Mouse (Mus musculus) limb, embryonic 15.5 days (tissue): Measurements from ENCODE around the gene Jph2. TPM values are rescaled to one million over a fixed set of nuclear protein-coding genes. Genes with fewer than 3 reads are reported as not detected.

ENCODE experiments used
- polyA plus RNA-seq: library from polyadenylated mRNA; unstranded; fragments of >200 nt; fragmentation: Nextera tagmentation; extraction: Ambion mirVana; gene quantifications from 2 replicates; pipeline ENCODE4 v1.2.1, GENCODE M21; 2015

Jph2 gene
- polyA plus RNA-seq, 1 experiment from 2014 or later: 2.9 TPM

Other genes with a start within 250 kb of the Jph2 start
- 4.4 and 5.2 TPM in 2 replicates for gene Tox2, start 194.9 kb downstream of the Jph2 start, polyA plus RNA-seq
- 93.6 and 94.0 TPM in 2 replicates for gene Oser1, start 26.7 kb upstream of the Jph2 start, polyA plus RNA-seq
- gene Gdap1l1, start 40.5 kb upstream of the Jph2 start, polyA plus RNA-seq: 0.20 and 0.22 TPM in 2 replicates
- 12.5 and 14.6 TPM in 2 replicates for gene Fitm2, start 74.6 kb upstream of the Jph2 start, polyA plus RNA-seq
- gene R3hdml, start 94.3 kb upstream of the Jph2 start, polyA plus RNA-seq: 0.27 and 0.48 TPM in 2 replicates
- 0.04 and 0.06 TPM in 2 replicates for gene Hnf4a, start 108.8 kb upstream of the Jph2 start, polyA plus RNA-seq
- 40.3 and 42.8 TPM in 2 replicates for gene Ttpal, start 204.3 kb upstream of the Jph2 start, polyA plus RNA-seq
- gene Serinc3, start 247.1 kb upstream of the Jph2 start, polyA plus RNA-seq: 40.3 and 41.3 TPM in 2 replicates